Mouse (Mus musculus) thymus, postnatal 14 days (tissue): Measurements from ENCODE around the gene Gm20388.

Experiments used
- DNase-seq: peaks from one replicate; pipeline ENCODE4 v3.0.0; 2021

Gm20388 gene

GRCm38 (mm10) chr8:122812610-122813250 is 2902.1 kb downstream of the Gm20388 start:
- peak; percentile 56 for DNase-seq

- DNase-seq: no peak
Observed at GRCm38 (mm10) chr8:122814608-122815007, 2904.0 kb downstream of the Gm20388 start.

GRCm38 (mm10) chr8:122816965-122817364 is 2906.3 kb downstream of the Gm20388 start:
- no peak for DNase-seq

- DNase-seq: no peak
Observed at GRCm38 (mm10) chr8:122817724-122818496, 2907.3 kb downstream of the Gm20388 start.

GRCm38 (mm10) chr8:122819776-122820175 is 2909.1 kb downstream of the Gm20388 start:
- DNase-seq: no peak

GRCm38 (mm10) chr8:122824571-122824970 is 2913.9 kb downstream of the Gm20388 start:
- peak; percentile 29 for DNase-seq

GRCm38 (mm10) chr8:122824986-122825385 is 2914.3 kb downstream of the Gm20388 start:
- DNase-seq: no peak

- no peak for DNase-seq
Observed at GRCm38 (mm10) chr8:122825408-122825807, 2914.8 kb downstream of the Gm20388 start.

- DNase-seq: no peak
Observed at GRCm38 (mm10) chr8:122829396-122829795, 2918.8 kb downstream of the Gm20388 start.

GRCm38 (mm10) chr8:122830349-122831061 is 2919.9 kb downstream of the Gm20388 start:
- DNase-seq: peak; percentile 96

GRCm38 (mm10) chr8:122834416-122834815 is 2923.8 kb downstream of the Gm20388 start:
- DNase-seq: no peak

GRCm38 (mm10) chr8:122834971-122835370 is 2924.3 kb downstream of the Gm20388 start:
- DNase-seq: peak; percentile 77

GRCm38 (mm10) chr8:122836199-122836598 is 2925.6 kb downstream of the Gm20388 start:
- DNase-seq: no peak

- DNase-seq: no peak
Observed at GRCm38 (mm10) chr8:122836696-122837095, 2926.1 kb downstream of the Gm20388 start.

- DNase-seq: no peak
Observed at GRCm38 (mm10) chr8:122844161-122844560, 2933.5 kb downstream of the Gm20388 start.

GRCm38 (mm10) chr8:122845662-122846061 is 2935.0 kb downstream of the Gm20388 start:
- no peak for DNase-seq

- DNase-seq: peak; percentile 64
Observed at GRCm38 (mm10) chr8:122847829-122848561, 2937.4 kb downstream of the Gm20388 start, which contains the start of gene Cdh15. Cdh15 (plus strand) TSS chr8:122847966.

- no peak for DNase-seq
Observed at GRCm38 (mm10) chr8:122849152-122849910, 2938.7 kb downstream of the Gm20388 start.

GRCm38 (mm10) chr8:122850641-122851240 is 2940.1 kb downstream of the Gm20388 start:
- no peak for DNase-seq

- no peak for DNase-seq
Observed at GRCm38 (mm10) chr8:122851692-122852545, 2941.3 kb downstream of the Gm20388 start.

GRCm38 (mm10) chr8:122852546-122852905 is 2941.9 kb downstream of the Gm20388 start:
- no peak for DNase-seq
